15 mouse cellular contexts compared by ENCODE assay signal in genomic region chr11:106428106-106428505, GRCm38 (mm10). TPM values are rescaled to one million over a fixed set of nuclear protein-coding genes. Genes with fewer than 3 reads are reported as not detected.
DNase-seq lines count a peak whose midpoint lies in the region; TF ChIP-seq lines count a peak whose summit lies in the region.
"Had no signal": no experiment of that assay in that cellular context is flagged by ENCODE, and none has a peak within 500 bp of the region (broad histone marks: within the 10 kb centered on the region; RNA-seq: fewer than 3 reads in every experiment).

No protein-coding gene starts in this region.

- H3K27me3 ChIP-seq in heart, embryonic 10.5 days (ENCODE audit: insufficient read depth, poor library complexity, severe bottlenecking): no peaks in the 10 kb centered on the region
- H3K27me3 ChIP-seq in MEL (ENCODE audit: control insufficient read depth in 1 of 2, insufficient read depth in 2 of 2, low read length in 2 of 2): no peaks in the 10 kb centered on the region
- no peaks in the 10 kb centered on the region for H3K27me3 ChIP-seq in megakaryocyte, embryonic 14.5 days (replicated peaks)
- H3K27me3 ChIP-seq in hindbrain, embryonic 10.5 days (ENCODE audit: insufficient read depth, poor library complexity, severe bottlenecking): no peaks in the 10 kb centered on the region
- H3K27me3 ChIP-seq: limb, embryonic 15.5 days; neural tube, embryonic 13.5 days had no signal

- TF ChIP-seq RAD21 in MEL (IDR thresholded peaks at IDR 0.05; ENCODE audit: low read depth, low read length): no peak

- TF ChIP-seq CTCF in MEL (IDR thresholded peaks at IDR 0.05 in 2 of 3, conservative IDR thresholded peaks at IDR 0.05 in 1 of 3; ENCODE audit: control insufficient read depth in 1 of 3, insufficient read depth in 1 of 3, low read depth in 2 of 3, low read length in 3 of 3, poor library complexity in 1 of 3, severe bottlenecking in 1 of 3): no peak

- H3K27ac ChIP-seq in heart, embryonic 10.5 days: no peak overlapping the region
- peak overlapping the region; percentile 68 for H3K27ac ChIP-seq in MEL (ENCODE audit: control insufficient read depth, low read depth, low read length)
- H3K27ac ChIP-seq in hindbrain, embryonic 10.5 days: no peak overlapping the region
- H3K27ac ChIP-seq: hindbrain, postnatal 0 days; limb, embryonic 15.5 days; neural tube, embryonic 13.5 days had no signal

- no peaks in the 10 kb centered on the region for H3K79me2 ChIP-seq in MEL (ENCODE audit: control insufficient read depth, insufficient read depth, low read length, poor library complexity)

- DNase-seq in heart, adult 8-10 months (ENCODE audit: low spot score): peak; percentile 30
- DNase-seq in heart, embryonic 10.5 days (ENCODE audit: low spot score): no peak
- DNase-seq in A20 (ENCODE audit: low read depth, low spot score): peak; percentile 64
- peak; percentile 91 for DNase-seq in MEL (ENCODE audit: low read depth, low spot score)
- DNase-seq in layer of hippocampus, adult 11-12 months (ENCODE audit: low spot score): no peak
- DNase-seq in urinary bladder, adult 18-20 months (ENCODE audit: low spot score in 2 of 2): no peak
- DNase-seq in hindbrain, embryonic 10.5 days (ENCODE audit: low spot score): no peak
- DNase-seq: cerebellum, adult 2 months; gastrocnemius, postnatal 25 days; kidney, adult 2 months; kidney, postnatal 25 days had no signal

- no peak overlapping the region for H3K4me3 ChIP-seq in heart, embryonic 10.5 days
- H3K4me3 ChIP-seq in MEL (ENCODE audit: control insufficient read depth in 1 of 2, insufficient read depth in 1 of 2, low read depth in 2 of 2, low read length in 2 of 2): no peak overlapping the region
- peak overlapping the region; percentile 54 for H3K4me3 ChIP-seq in megakaryocyte, embryonic 14.5 days (replicated peaks)
- no peak overlapping the region for H3K4me3 ChIP-seq in hindbrain, embryonic 10.5 days
- H3K4me3 ChIP-seq: limb, embryonic 15.5 days; neural tube, embryonic 13.5 days had no signal

- H3K9me3 ChIP-seq in heart, embryonic 10.5 days: no peaks in the 10 kb centered on the region
- H3K9me3 ChIP-seq in MEL (replicated peaks; ENCODE audit: insufficient read depth, low read length): no peaks in the 10 kb centered on the region
- H3K9me3 ChIP-seq in megakaryocyte, embryonic 14.5 days: no peaks in the 10 kb centered on the region
- no peaks in the 10 kb centered on the region for H3K9me3 ChIP-seq in hindbrain, embryonic 10.5 days
- H3K9me3 ChIP-seq: limb, embryonic 15.5 days; neural tube, embryonic 13.5 days had no signal

- H3K36me3 ChIP-seq in heart, embryonic 10.5 days: peaks cover 18% of the 10 kb centered on the region
- peaks cover 2 to 34% of the 10 kb centered on the region in 2 experiments; a peak in 3 of 4 replicates for H3K36me3 ChIP-seq in MEL (ENCODE audit: control insufficient read depth in 1 of 2, insufficient read depth in 2 of 2, low read length in 2 of 2)
- H3K36me3 ChIP-seq in megakaryocyte, embryonic 14.5 days (replicated peaks; ENCODE audit: low read length): peaks cover 79% of the 10 kb centered on the region
- peaks cover 17% of the 10 kb centered on the region; the same call in 1 of the 2 replicates for H3K36me3 ChIP-seq in hindbrain, embryonic 10.5 days

- peaks cover 7% of the 10 kb centered on the region for H3K4me1 ChIP-seq in heart, embryonic 10.5 days
- peaks cover 23 to 28% of the 10 kb centered on the region in 2 experiments for H3K4me1 ChIP-seq in MEL (ENCODE audit: control insufficient read depth in 1 of 2, insufficient read depth in 2 of 2, low read length in 2 of 2)
- H3K4me1 ChIP-seq in megakaryocyte, embryonic 14.5 days: peaks cover 28% of the 10 kb centered on the region
- no peaks in the 10 kb centered on the region for H3K4me1 ChIP-seq in hindbrain, embryonic 10.5 days (replicated peaks)
- H3K4me1 ChIP-seq: limb, embryonic 15.5 days; neural tube, embryonic 13.5 days had no signal

- 0 out of 4 replicates have a peak, but pooled peaks of 1 of the 2 experiments have one; percentile 30 for TF ChIP-seq POLR2A in MEL (IDR thresholded peaks at IDR 0.05; ENCODE audit: control insufficient read depth in 1 of 2, insufficient read depth in 1 of 2, low read depth in 1 of 2, low read length in 2 of 2, poor library complexity in 1 of 2)

- whole genome bisulfite sequencing in heart, embryonic 10.5 days: 88% methylated on average over 4 of the region's 4 CpGs
- 90% methylated on average over 4 of the region's 4 CpGs for WGBS in hindbrain, embryonic 10.5 days

- peak; percentile 33 to 73; a peak in 2 of 4 replicates for TF ChIP-seq EP300 in MEL (IDR thresholded peaks at IDR 0.05; ENCODE audit: low read depth in 1 of 2, low read length in 2 of 2)

- peak overlapping the region; percentile 17 for H3K9ac ChIP-seq in MEL (ENCODE audit: control insufficient read depth, low read depth, low read length, poor library complexity, severe bottlenecking)
- H3K9ac ChIP-seq: limb, embryonic 15.5 days; neural tube, embryonic 13.5 days had no signal

TF ChIP-seq in MEL, 35 proteins besides CTCF, POLR2A, EP300 and RAD21 (continues in another document):
- no peak for TF ChIP-seq MYB (IDR thresholded peaks at IDR 0.05; ENCODE audit: low read depth, low read length)
- TF ChIP-seq SIN3A (IDR thresholded peaks at IDR 0.05; ENCODE audit: low read length): peak; percentile 29; the same call in 1 of the 2 replicates
- TF ChIP-seq USF1 (IDR thresholded peaks at IDR 0.05; ENCODE audit: low read depth, low read length): no peak
- no peak for TF ChIP-seq NELFE (IDR thresholded peaks at IDR 0.05; ENCODE audit: low read depth, low read length)
- no peak for TF ChIP-seq BHLHE40 (IDR thresholded peaks at IDR 0.05; ENCODE audit: borderline replicate concordance, low read depth, low read length)
- TF ChIP-seq CHD2 (IDR thresholded peaks at IDR 0.05; ENCODE audit: low read length): no peak
- TF ChIP-seq RCOR1 (IDR thresholded peaks at IDR 0.05; ENCODE audit: low read depth, low read length): no peak; the same call in 1 of the 2 replicates
- no peak for TF ChIP-seq NRF1 (IDR thresholded peaks at IDR 0.05; ENCODE audit: insufficient read depth, low read depth, low read length, poor library complexity, severe bottlenecking)
- TF ChIP-seq ZMIZ1 (IDR thresholded peaks at IDR 0.05; ENCODE audit: low read depth, low read length): no peak
- no peak for TF ChIP-seq SMC3 (IDR thresholded peaks at IDR 0.05; ENCODE audit: low read depth, low read length)
- TF ChIP-seq ZNF384 (IDR thresholded peaks at IDR 0.05; ENCODE audit: low read depth, low read length): no peak
- TF ChIP-seq ELF1 (IDR thresholded peaks at IDR 0.05; ENCODE audit: low read depth, low read length): peak; percentile 10; the same call in 1 of the 2 replicates
- TF ChIP-seq MEF2A (IDR thresholded peaks at IDR 0.05; ENCODE audit: extremely low read depth, insufficient replicate concordance, low read depth, low read length, poor library complexity, severe bottlenecking): no peak
- no peak for TF ChIP-seq GABPA (IDR thresholded peaks at IDR 0.05; ENCODE audit: low read depth, low read length)
- no peak for TF ChIP-seq POLR2AphosphoS2 (IDR thresholded peaks at IDR 0.05; ENCODE audit: low read length)
- no peak for TF ChIP-seq CHD1 (IDR thresholded peaks at IDR 0.05; ENCODE audit: low read depth, low read length)
- TF ChIP-seq MAFK (IDR thresholded peaks at IDR 0.05; ENCODE audit: borderline replicate concordance, low read depth, low read length): no peak
- no peak for TF ChIP-seq ZKSCAN1 (IDR thresholded peaks at IDR 0.05; ENCODE audit: low read depth, low read length)
- TF ChIP-seq ZC3H11A (IDR thresholded peaks at IDR 0.05; ENCODE audit: low read depth, low read length): no peak
- TF ChIP-seq MAX (IDR thresholded peaks at IDR 0.05; ENCODE audit: low read length): no peak
- TF ChIP-seq MYC (IDR thresholded peaks at IDR 0.05; ENCODE audit: low read depth, low read length): 0 out of 2 replicates have a peak, but pooled peaks have one; percentile 59
- peak; percentile 95 for TF ChIP-seq TBP (IDR thresholded peaks at IDR 0.05; ENCODE audit: low read depth, low read length)
- no peak for TF ChIP-seq TAL1 (IDR thresholded peaks at IDR 0.05; ENCODE audit: low read length)
- no peak for TF ChIP-seq UBTF (IDR thresholded peaks at IDR 0.05; ENCODE audit: borderline replicate concordance, insufficient read depth, low read depth, low read length)
- TF ChIP-seq USF2 (IDR thresholded peaks at IDR 0.05; ENCODE audit: borderline replicate concordance in 1 of 2, insufficient read depth in 1 of 2, low read depth in 1 of 2, low read length in 2 of 2): no peak
- TF ChIP-seq POLR2AphosphoS5 (IDR thresholded peaks at IDR 0.05; ENCODE audit: borderline replicate concordance, low read depth, low read length): no peak
- no peak for TF ChIP-seq JUND (IDR thresholded peaks at IDR 0.05; ENCODE audit: low read depth, low read length)
- no peak for TF ChIP-seq MAZ (IDR thresholded peaks at IDR 0.05; ENCODE audit: low read depth, low read length)
- peak; percentile 78 for TF ChIP-seq MXI1 (IDR thresholded peaks at IDR 0.05; ENCODE audit: low read depth, low read length)
- no peak for TF ChIP-seq E2F4 (IDR thresholded peaks at IDR 0.05; ENCODE audit: borderline replicate concordance, low read depth, low read length)
- no peak for TF ChIP-seq KAT2A (conservative IDR thresholded peaks at IDR 0.05; ENCODE audit: low read depth, low read length)

RNA-seq across cellular contexts. Expression of gene Icam2, which starts 40.2 kb away (rescaled TPM):
- total RNA-seq in heart, adult 8-10 months (2022): 10 to 100 TPM; 15.6 to 28.2 (median 21.5) TPM
- polyA plus RNA-seq in heart, embryonic 10.5 days (2016; fragmentation: Nextera tagmentation; extraction: Ambion mirVana): 58.8 and 69.1 TPM in 2 replicates
- total RNA-seq in MEL (2012; rRNA removed): 58.1 and 82.7 TPM in 2 replicates
- polyA plus RNA-seq in MEL (2012; ENCODE audit: insufficient read depth in 1 of 2, insufficient read length in 2 of 2, low read depth in 1 of 2, low replicate concordance in 2 of 2, missing spikeins in 1 of 2): 10 to 100 TPM in 1 of 2 experiments, not detected in 1; 49.6 TPM
- 2.3 and 19.4 TPM in 2 replicates for polyA plus RNA-seq in megakaryocyte, embryonic 14.5 days (2012; ENCODE audit: insufficient read depth, low replicate concordance)
- polyA plus RNA-seq in hindbrain, embryonic 10.5 days (2016; fragmentation: Nextera tagmentation; extraction: Ambion mirVana): 16.9 and 17.2 TPM in 2 replicates

RNA-seq across cellular contexts. Expression of gene Ern1, which starts 59.5 kb away (rescaled TPM):
- 10 to 100 TPM; 10.2 to 14.0 (median 12.8) TPM for total RNA-seq in heart, adult 8-10 months (2022)
- polyA plus RNA-seq in heart, embryonic 10.5 days (2016; fragmentation: Nextera tagmentation; extraction: Ambion mirVana): 5.3 and 5.5 TPM in 2 replicates
- 4.3 and 4.8 TPM in 2 replicates for total RNA-seq in MEL (2012; rRNA removed)
- polyA plus RNA-seq in MEL (2012; ENCODE audit: insufficient read depth in 1 of 2, insufficient read length in 2 of 2, low read depth in 1 of 2, low replicate concordance in 2 of 2, missing spikeins in 1 of 2): 1 to 10 TPM in 1 of 2 experiments, not detected in 1; 5.7 TPM
- polyA plus RNA-seq in megakaryocyte, embryonic 14.5 days (2012; ENCODE audit: insufficient read depth, low replicate concordance): 0.86 and 3.0 TPM in 2 replicates
- 6.3 and 7.1 TPM in 2 replicates for polyA plus RNA-seq in hindbrain, embryonic 10.5 days (2016; fragmentation: Nextera tagmentation; extraction: Ambion mirVana)

Comparison
In these comparisons a context has a peak if more than half of its experiments do, and no peak if none do; other contexts are left out.
1. DNase-seq: peak in heart, adult 8-10 months (single experiment), A20 (single experiment) and MEL (single experiment); none in heart, embryonic 10.5 days (single experiment), layer of hippocampus, adult 11-12 months (single experiment), urinary bladder, adult 18-20 months (0 of 2) and hindbrain, embryonic 10.5 days (single experiment).